Mouse (Mus musculus): ENCODE results near the gene Zfp967. TPM values are rescaled to one million over a fixed set of nuclear protein-coding genes. Genes with fewer than 3 reads are reported as not detected.
"Not testable (repeated sequence)": the region's sequence is repeated elsewhere in the genome, so short reads cannot be mapped to it uniquely, and the experiment has no call there.

Gene Zfp967
- total RNA-seq (2021), result not detected
- long read RNA-seq, experiment 1, partial matches to known transcripts, result 1 of 1 reads
- long read RNA-seq, experiment 1, other reads (novel, unspliced or antisense), result 0 of 1 reads
- long read RNA-seq, experiment 2, result 0 reads

DNA sequence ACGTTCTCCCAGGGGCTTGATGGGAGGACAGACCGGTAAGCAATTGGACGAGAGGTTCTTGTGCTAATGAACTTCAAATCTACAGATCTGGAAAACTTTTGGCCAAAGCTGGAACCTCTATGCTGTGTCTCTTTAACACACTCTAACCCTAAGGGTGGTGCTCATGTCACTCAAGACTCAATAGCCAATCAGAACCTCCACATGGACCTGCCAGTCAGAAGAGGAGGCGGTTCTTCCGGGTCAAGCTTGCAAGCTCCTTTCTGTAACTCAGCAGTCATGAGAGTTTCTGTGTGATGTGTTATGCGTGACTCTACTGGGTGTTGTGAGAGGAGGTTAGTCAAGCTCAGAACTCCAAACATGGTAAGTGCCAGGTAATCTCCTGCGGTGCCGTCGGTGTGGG lies at the start of gene Zfp967:
Zfp967 (plus strand) TSS at position 301 of the 400 bp plus-strand sequence.
- intact Hi-C loops (cut with DNase I); DNase-seq: not testable (repeated sequence)

DNA sequence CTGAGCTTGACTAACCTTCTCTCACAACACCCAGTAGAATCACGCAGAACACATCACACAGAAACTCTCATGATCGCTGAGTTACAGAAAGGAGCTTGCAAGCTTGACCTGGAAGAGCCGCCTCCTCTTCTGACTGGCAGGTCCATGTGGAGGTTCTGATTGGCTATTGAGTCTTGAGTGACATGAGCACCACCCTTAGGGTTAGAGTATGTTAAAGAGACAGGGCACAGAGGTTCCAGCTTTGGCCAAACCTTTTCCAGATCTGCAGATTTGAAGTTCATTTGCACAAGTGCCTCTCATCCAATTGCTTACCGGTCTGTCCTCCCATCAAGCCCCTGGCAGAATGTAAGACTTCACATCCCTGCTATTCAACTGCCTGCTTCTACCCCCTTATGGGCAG lies 34.2 kb upstream of the Zfp967 start, which contains the start of gene Gm14434:
Gm14434 (minus strand) TSS at position 101 of the 400 bp plus-strand sequence.
- DNase-seq; intact Hi-C loops (cut with DNase I): not testable (repeated sequence)

Other genes starting within 250 kb of the Zfp967 start
- gene Gm11009, start 201.6 kb upstream of the Zfp967 start, total RNA-seq (2021), result not detected
- gene Gm14435, start 97.5 kb upstream of the Zfp967 start, total RNA-seq (2021), result 1 to 10 TPM; 6.8 to 8.8 TPM
- not detected for gene Gm14434, start 34.3 kb upstream of the Zfp967 start, total RNA-seq (2021)
- 1 to 10 TPM in 1 of 2 experiments, not detected in 1; 1.0 TPM for gene Gm14308, start 115.3 kb downstream of the Zfp967 start, total RNA-seq (2021)
- gene Zfp973, start 149.5 kb downstream of the Zfp967 start, total RNA-seq (2021), result 10 to 100 TPM; 10.4 to 10.9 TPM
- gene Gm14305, start 187.3 kb downstream of the Zfp967 start, total RNA-seq (2021), result 1 to 10 TPM; 5.0 to 6.1 TPM